ENCODE assay signal across 9 mouse cellular contexts in genomic region chr15:91969378-91969777, GRCm38 (mm10).
DNase-seq lines count a peak whose midpoint lies in the region; ATAC-seq and TF ChIP-seq lines count a peak whose summit lies in the region.
"Had no signal": no experiment of that assay in that cellular context is flagged by ENCODE, and none has a peak within 500 bp of the region (broad histone marks: within the 10 kb centered on the region; RNA-seq: fewer than 3 reads in every experiment).

No protein-coding gene starts in this region.

- H3K9me3 ChIP-seq in ES-E14 (ENCODE audit: control insufficient read depth, insufficient read depth, low read depth, low read length), result no peaks in the 10 kb centered on the region
- no peaks in the 10 kb centered on the region for H3K9me3 ChIP-seq in lung, embryonic 14.5 days (ENCODE audit: low read depth, low read length)
- H3K9me3 ChIP-seq: heart, embryonic 15.5 days had no signal

- H3K9ac ChIP-seq in ES-E14 (ENCODE audit: insufficient read depth, low read depth, low read length, poor library complexity, severe bottlenecking), result no peak overlapping the region
- H3K9ac ChIP-seq in lung, embryonic 14.5 days, result no peak overlapping the region
- H3K9ac ChIP-seq: heart, embryonic 15.5 days had no signal

- TF ChIP-seq CTCF in cerebellum, adult 2 months (IDR thresholded peaks at IDR 0.05; ENCODE audit: borderline replicate concordance, insufficient read depth, low read depth, low read length), result peak; percentile 90
- TF ChIP-seq CTCF in lung, embryonic 14.5 days (IDR thresholded peaks at IDR 0.05; ENCODE audit: low read depth), result peak; percentile 83

- H3K4me2 ChIP-seq in lung, embryonic 14.5 days, result no peak overlapping the region
- H3K4me2 ChIP-seq: heart, embryonic 15.5 days had no signal

- in situ Hi-C loops in ES-E14 (cut with MboI; ENCODE audit: low sequenced_read_pairs in 2 of 2, unreplicated experiment in 2 of 2), result no loop called here

- peak; percentile 84; the same call in 1 of the 2 replicates for ATAC-seq in lung, embryonic 14.5 days (ENCODE audit: insufficient read depth)

- H3K4me3 ChIP-seq in ES-E14 (ENCODE audit: insufficient read depth in 1 of 2, low read depth in 1 of 2, low read length in 2 of 2, poor library complexity in 1 of 2, severe bottlenecking in 1 of 2), result no peak overlapping the region
- H3K4me3 ChIP-seq in cerebellum, adult 2 months (replicated peaks; ENCODE audit: insufficient read depth, low read depth, low read length), result no peak overlapping the region
- H3K4me3 ChIP-seq in lung, embryonic 14.5 days (ENCODE audit: low read depth, low read length), result no peak overlapping the region
- H3K4me3 ChIP-seq: heart, embryonic 15.5 days had no signal

- H3K4me1 ChIP-seq in ES-E14 (ENCODE audit: control insufficient read depth in 2 of 2, insufficient read depth in 2 of 2, low read length in 2 of 2, poor library complexity in 1 of 2), result no peaks in the 10 kb centered on the region
- no peaks in the 10 kb centered on the region for H3K4me1 ChIP-seq in cerebellum, adult 2 months (ENCODE audit: control insufficient read depth, insufficient read depth, low read length)
- H3K4me1 ChIP-seq in lung, embryonic 14.5 days (ENCODE audit: insufficient read depth), result no peaks in the 10 kb centered on the region
- H3K4me1 ChIP-seq: heart, embryonic 15.5 days had no signal

- WGBS in cerebellum, adult 2 months, result 25% methylated on average over 10 of the region's 10 CpGs
- 23% methylated on average over 10 of the region's 10 CpGs for WGBS in lung, embryonic 14.5 days

- no peaks in the 10 kb centered on the region for H3K36me3 ChIP-seq in ES-E14 (ENCODE audit: control insufficient read depth, insufficient read depth, low read length, poor library complexity, severe bottlenecking)
- no peaks in the 10 kb centered on the region for H3K36me3 ChIP-seq in lung, embryonic 14.5 days (ENCODE audit: insufficient read depth)
- H3K36me3 ChIP-seq: heart, embryonic 15.5 days had no signal

- no peak for TF ChIP-seq POLR2A in cerebellum, adult 2 months (IDR thresholded peaks at IDR 0.05; ENCODE audit: borderline replicate concordance, insufficient read depth, low read length)

- H3K27me3 ChIP-seq in cerebellum, adult 2 months (ENCODE audit: control insufficient read depth, insufficient read depth, low read length), result no peaks in the 10 kb centered on the region
- no peaks in the 10 kb centered on the region for H3K27me3 ChIP-seq in lung, embryonic 14.5 days (ENCODE audit: insufficient read depth, low read length)
- H3K27me3 ChIP-seq: heart, embryonic 15.5 days had no signal

- no peak overlapping the region for H3K27ac ChIP-seq in ES-E14 (ENCODE audit: insufficient read depth, low read depth, low read length, poor library complexity, severe bottlenecking)
- H3K27ac ChIP-seq in cerebellum, adult 2 months (ENCODE audit: insufficient read depth, low read length), result no peak overlapping the region
- H3K27ac ChIP-seq in lung, embryonic 14.5 days (ENCODE audit: low read depth), result no peak overlapping the region
- H3K27ac ChIP-seq: heart, embryonic 15.5 days had no signal

- DNase-seq in 416B (ENCODE audit: low read depth) (peak; percentile 48), ES-E14 (ENCODE audit: low read depth, low spot score) (peak; percentile 53)
- peak; percentile 58 to 76 for DNase-seq in cerebellum, adult 2 months
- DNase-seq in forelimb bud, embryonic 11.5 days (ENCODE audit: low read depth, low spot score), result peak; percentile 81
- DNase-seq in kidney, postnatal 4 days, result peak; percentile 81 to 85
- peak; percentile 86 for DNase-seq in lung, embryonic 14.5 days
- DNase-seq in right cerebral cortex, postnatal 25 days, result peak; percentile 65
- no peak for DNase-seq in spleen, adult 12 weeks (ENCODE audit: low spot score)

TF ChIP-seq in ES-E14, 5 proteins besides CTCF, POLR2A, EP300 and RAD21:
- TF ChIP-seq ZC3H11A (IDR thresholded peaks at IDR 0.05; ENCODE audit: borderline replicate concordance, low read depth, low read length), result peak; percentile 50; the same call in 1 of the 2 replicates
- TF ChIP-seq ZNF384 (IDR thresholded peaks at IDR 0.05; ENCODE audit: low read depth, low read length), result no peak
